Mouse (Mus musculus) brain, embryonic 14.5 days (tissue): ENCODE measurements at regions not wholly inside any gene's neighbourhood (a gene's known extent, or its start where the extent isn't known, plus 50 kb on each side); places are given as distances from the start of the nearest gene placed in this dataset.

Experiments
- DNase-seq: peaks from one replicate; pipeline ENCODE4 v3.0.0-alpha.2; 2011; ENCODE audit warnings: low read depth
- CTCF ChIP-seq: fragments of 200-500 bp; IDR thresholded peaks from 2 replicates; pipeline ENCODE4 v1.5.1; 2012; ENCODE audit warnings: inconsistent platforms, mild to moderate bottlenecking, moderate library complexity, borderline replicate concordance; ENCODE audit not compliant: insufficient read depth, insufficient read length; ENCODE audit errors: extremely low read depth
- POLR2A ChIP-seq: fragments of 200-500 bp; IDR thresholded peaks from 2 replicates; pipeline ENCODE4 v1.6.1; 2012; ENCODE audit warnings: mild to moderate bottlenecking, inconsistent platforms, borderline replicate concordance; ENCODE audit not compliant: poor library complexity, insufficient read depth, insufficient read length, severe bottlenecking; ENCODE audit errors: extremely low read depth

DNA sequence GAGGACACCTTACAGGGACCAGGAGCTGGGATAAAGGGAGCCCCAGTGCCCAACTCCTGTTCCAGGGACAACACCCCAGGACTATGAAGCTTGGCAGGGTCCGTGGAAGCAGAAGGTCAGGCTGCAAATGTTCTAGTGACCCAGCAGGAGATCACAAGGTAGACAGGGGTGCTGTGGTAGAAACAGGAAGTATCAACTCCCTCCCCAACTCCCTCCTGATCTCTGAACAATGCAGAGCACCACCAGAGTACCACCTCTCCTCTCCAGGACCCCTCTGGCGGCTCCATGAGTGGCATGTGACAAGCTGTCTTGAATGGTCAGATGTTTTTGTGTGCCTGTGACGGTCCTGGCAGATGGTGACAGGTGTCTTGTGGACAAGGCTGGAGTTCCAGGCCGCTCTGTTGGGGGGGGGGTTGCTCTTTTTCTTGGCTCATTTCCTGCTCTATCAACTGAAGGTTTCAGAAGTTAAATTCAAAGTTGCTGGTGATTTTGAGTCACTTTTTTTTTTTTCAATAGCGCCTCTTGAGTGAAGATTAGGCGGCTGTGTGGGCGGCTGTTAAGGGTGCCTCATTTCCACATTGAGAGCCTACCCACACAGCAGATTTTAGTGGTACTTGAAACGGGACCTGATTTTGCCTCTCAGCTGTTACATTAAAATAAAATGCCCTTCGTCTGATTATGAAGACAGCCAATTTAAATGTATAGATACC is 73.1 kb upstream of the 2410004P03Rik start:
- TF ChIP-seq CTCF (no peak), POLR2A (no peak)
- no peak for DNase-seq

DNA sequence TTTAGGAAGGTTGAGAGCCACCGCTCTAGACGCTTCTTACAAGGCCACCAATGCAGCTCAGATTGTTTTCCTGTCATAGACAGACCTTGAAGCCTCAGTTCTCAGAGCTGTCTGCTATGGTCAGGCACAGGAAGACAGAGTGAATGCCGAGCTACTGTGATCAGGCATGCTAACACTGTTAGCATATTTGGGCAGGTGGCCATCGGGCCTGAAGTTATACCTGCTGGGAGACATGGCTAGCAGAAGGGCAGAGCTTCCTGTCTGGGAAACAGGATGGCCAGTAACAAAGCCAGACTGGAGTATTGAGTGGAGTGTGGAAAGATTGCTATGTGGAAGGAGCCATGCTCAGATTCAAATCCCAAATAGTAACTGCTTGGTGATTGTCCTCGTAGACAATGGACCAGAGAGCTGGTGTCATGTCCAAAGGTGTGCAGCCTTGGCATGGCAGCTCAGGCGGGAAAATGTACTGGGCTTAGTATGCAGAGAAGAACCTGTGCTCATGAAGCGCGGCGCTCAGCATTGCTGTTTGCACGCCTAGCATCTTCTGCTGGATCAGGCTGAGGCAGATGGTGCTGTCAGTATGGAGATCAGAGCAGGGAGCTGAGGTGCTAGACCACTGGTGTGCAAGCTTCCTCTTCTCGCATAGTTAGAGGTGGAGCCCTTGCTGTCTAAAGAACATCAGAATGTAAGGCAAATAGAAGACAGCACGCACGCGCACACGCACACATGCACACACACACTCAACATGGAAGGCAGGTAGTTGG is 60.3 kb upstream of the 2410004P03Rik start:
- peak; percentile 43 for DNase-seq
- TF ChIP-seq CTCF (no peak), POLR2A (no peak)

DNA sequence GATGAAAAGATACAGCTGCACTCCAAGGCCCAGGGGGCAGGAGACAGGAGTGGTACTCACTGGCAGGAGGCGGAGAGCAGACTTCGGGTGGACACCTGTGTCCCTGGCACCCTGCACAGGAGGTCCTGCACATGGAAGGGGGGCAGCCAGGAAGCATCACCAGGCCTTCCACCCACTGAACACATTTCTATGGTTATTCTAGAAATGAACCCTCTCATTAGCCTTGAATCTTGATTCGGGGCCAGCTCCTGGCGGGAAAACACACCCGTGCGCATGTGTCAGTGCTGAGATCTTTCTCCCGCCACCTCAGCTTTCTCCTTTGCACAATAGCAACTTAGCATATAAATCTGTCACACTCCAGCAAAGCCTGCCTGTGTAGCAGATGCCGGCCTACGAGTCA is 58.3 kb upstream of the 2410004P03Rik start:
- DNase-seq = peak; percentile 89
- TF ChIP-seq CTCF (no peak), POLR2A (no peak)

- no peak for TF ChIP-seq POLR2A
- TF ChIP-seq CTCF = no peak
- DNase-seq = no peak
Measured at GRCm38 (mm10) chr12:17069161-17069560, 57.6 kb upstream of the 2410004P03Rik start.

DNA sequence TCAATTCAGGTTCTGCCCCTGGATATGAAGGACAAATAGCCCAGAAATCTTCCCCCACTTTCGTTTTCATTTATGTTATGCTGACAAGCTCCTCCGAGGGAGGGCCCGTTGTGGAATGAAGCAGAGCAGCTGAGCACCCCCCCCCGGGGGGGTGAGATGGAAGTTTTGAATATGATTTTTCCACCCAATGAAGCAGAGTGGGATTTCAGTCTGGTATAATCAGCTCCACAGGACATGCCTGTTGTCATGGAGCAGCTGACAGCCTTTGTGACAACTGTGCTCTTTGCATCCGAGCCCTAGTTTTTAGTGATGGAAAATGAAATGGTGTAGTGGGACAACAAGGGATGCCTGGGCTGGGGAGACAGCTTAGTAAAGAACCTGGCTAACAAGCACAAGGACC is 52.4 kb upstream of the 2410004P03Rik start:
- TF ChIP-seq CTCF = no peak
- TF ChIP-seq POLR2A = no peak
- DNase-seq = peak; percentile 64
